Mouse (Mus musculus): ENCODE results near the gene Naa60.

GRCm38 (mm10) chr16:3846711-3847518, 25.3 kb upstream of the Naa60 start, which contains the start of gene Zfp174:
- no peak for TF ChIP-seq CTCF (IDR thresholded peaks at IDR 0.05; ENCODE audit: borderline replicate concordance, insufficient read depth, low read length)
- TF ChIP-seq POLR2A (IDR thresholded peaks at IDR 0.05; ENCODE audit: low read depth, low read length), result peak; percentile 80
